In genomic region chr11:98109706-98110105, GRCm38 (mm10) we compare ENCODE assay signal across 33 mouse cellular contexts.
"Had no signal": no experiment of that assay in that cellular context is flagged by ENCODE, and none has a peak within 500 bp of the region (broad histone marks: within the 10 kb centered on the region; RNA-seq: fewer than 3 reads in every experiment).

No protein-coding gene starts in this region.

- H3K4me3 ChIP-seq: heart, embryonic 10.5 days; heart, embryonic 12.5 days; heart, embryonic 13.5 days; heart, embryonic 15.5 days; hindbrain, embryonic 10.5 days; hindbrain, embryonic 12.5 days; hindbrain, embryonic 13.5 days; hindbrain, embryonic 15.5 days; kidney, embryonic 15.5 days; layer of hippocampus, adult 2 months; left cerebral cortex, adult 2 months had no signal

- DNase-seq: heart, postnatal 10 days; heart, postnatal 14 days; heart, postnatal 36 days; heart, postnatal 4 days; kidney, adult 11 months; kidney, adult 18-20 months; kidney, adult 2 months; kidney, adult 8-10 months; kidney, adult 9 months; kidney, postnatal 10 days; kidney, postnatal 14 days; kidney, postnatal 25 days; kidney, postnatal 36 days; kidney, postnatal 4 days; layer of hippocampus, adult 9-11 months; layer of hippocampus, postnatal 36 days had no signal

- H3K4me2 ChIP-seq: heart, embryonic 11.5 days; heart, embryonic 12.5 days; heart, embryonic 13.5 days; heart, embryonic 15.5 days; hindbrain, embryonic 12.5 days; hindbrain, embryonic 13.5 days; hindbrain, embryonic 14.5 days; hindbrain, embryonic 15.5 days; kidney, embryonic 15.5 days had no signal

- H3K9me3 ChIP-seq: heart, embryonic 10.5 days; heart, embryonic 12.5 days; heart, embryonic 13.5 days; heart, embryonic 15.5 days; hindbrain, embryonic 10.5 days; hindbrain, embryonic 12.5 days; hindbrain, embryonic 13.5 days; hindbrain, embryonic 15.5 days; kidney, embryonic 15.5 days had no signal

- H3K27me3 ChIP-seq: heart, embryonic 12.5 days; heart, embryonic 13.5 days; heart, embryonic 15.5 days; hindbrain, embryonic 12.5 days; hindbrain, embryonic 13.5 days; hindbrain, embryonic 15.5 days; kidney, embryonic 15.5 days had no signal

- ATAC-seq: hindbrain, embryonic 16.5 days; hindbrain, postnatal 0 days; inflammation-experienced regulatory T-cells, adult 6 months had no signal

- H3K9ac ChIP-seq: heart, embryonic 12.5 days; heart, embryonic 13.5 days; heart, embryonic 15.5 days; hindbrain, embryonic 12.5 days; hindbrain, embryonic 13.5 days; hindbrain, embryonic 14.5 days; hindbrain, embryonic 15.5 days; kidney, embryonic 15.5 days had no signal

- H3K4me1 ChIP-seq: heart, embryonic 10.5 days; heart, embryonic 12.5 days; hindbrain, embryonic 10.5 days; hindbrain, embryonic 12.5 days; hindbrain, embryonic 13.5 days; hindbrain, embryonic 15.5 days; kidney, embryonic 15.5 days had no signal

- H3K27ac ChIP-seq: heart, embryonic 10.5 days; heart, embryonic 13.5 days; heart, embryonic 15.5 days; hindbrain, embryonic 10.5 days; hindbrain, embryonic 12.5 days; hindbrain, embryonic 13.5 days; hindbrain, embryonic 14.5 days; hindbrain, embryonic 15.5 days; hindbrain, postnatal 0 days; kidney, embryonic 15.5 days; kidney, postnatal 0 days; layer of hippocampus, adult 2 months; left cerebral cortex, adult 2 months had no signal
